Mouse (Mus musculus) testis, postnatal 14 days (tissue): ENCODE data around the gene Pnkd.
"Not testable (repeated sequence)": the region's sequence is repeated elsewhere in the genome, so short reads cannot be mapped to it uniquely, and the experiment has no call there.

Experiments used
- DNase-seq: peaks from one replicate; pipeline ENCODE4 v3.0.0; 2021; ENCODE audit warnings: low spot score

Gene Pnkd

DNA sequence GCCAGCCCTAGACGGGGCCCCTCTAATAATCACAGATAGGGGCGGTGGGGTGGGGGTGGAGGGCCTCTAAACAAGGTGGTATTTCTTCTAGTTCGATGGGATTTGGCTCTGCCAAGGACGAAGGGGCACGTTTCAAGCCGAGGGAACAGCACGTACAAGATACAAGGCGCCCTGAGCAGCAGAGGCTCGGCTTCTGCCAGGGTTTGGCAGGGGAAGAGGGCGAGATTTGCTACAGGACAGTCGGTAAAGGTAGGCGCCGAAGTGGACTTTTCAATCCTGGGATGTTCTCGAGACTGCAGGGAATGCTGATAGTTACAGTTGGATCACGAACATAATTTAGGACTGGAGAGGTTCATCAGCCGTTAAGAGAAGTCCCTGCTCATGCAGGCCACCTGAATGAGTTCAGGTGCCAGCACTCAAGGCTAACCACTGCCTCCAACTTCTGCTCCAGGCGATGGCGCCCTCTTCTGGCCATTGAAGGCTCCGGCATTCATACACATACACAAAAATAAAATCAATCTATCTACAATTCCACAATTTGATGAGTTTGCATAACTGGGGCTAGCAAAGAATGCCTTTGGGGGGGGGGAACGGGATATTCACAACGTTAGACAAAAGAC is 105.7 kb downstream of the Pnkd start:
- peak; percentile 76 for DNase-seq

DNA sequence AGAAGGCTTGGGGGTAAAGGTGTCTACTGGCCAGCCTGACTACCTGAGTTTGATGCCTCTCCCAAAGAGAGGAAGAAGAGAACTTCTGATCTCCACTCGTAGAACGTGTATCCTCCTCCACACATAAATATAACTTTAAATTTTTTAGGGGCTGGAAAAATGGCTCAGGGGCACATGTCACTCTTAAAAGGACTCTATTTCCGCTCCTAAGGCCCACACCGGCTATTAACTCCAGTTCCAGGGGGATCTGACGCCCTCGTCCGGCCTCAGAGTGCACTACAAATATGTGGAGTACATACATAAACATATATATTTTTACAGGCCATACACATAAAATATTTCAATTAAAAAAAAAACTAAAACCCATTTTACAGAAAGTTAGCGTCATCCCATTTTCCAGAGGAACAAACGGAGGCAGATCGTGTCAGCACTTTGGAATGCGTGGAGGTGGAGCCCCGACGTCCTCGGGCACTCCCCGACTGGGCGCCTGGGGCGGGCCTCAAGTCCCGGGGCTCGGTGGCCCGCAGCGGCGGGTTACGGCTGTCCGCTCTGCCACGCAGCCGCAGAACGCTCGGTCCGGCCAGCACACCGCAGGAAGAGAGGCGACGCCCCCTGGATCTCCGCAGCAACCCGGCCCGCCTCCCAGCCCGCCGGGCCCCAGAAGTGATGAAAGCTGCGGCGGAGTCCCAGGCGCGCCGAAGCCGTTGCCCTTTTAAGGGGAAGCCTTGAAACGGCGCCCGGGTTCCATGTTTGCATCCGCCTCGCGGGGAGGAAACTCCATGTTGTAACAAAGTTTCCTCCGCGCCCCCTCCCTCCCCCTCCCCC is 106.4 kb downstream of the Pnkd start, which contains the start of gene Ctdsp1:
Ctdsp1 (plus strand) TSS at position 586 of the 825 bp plus-strand sequence.
- peak; percentile 96 for DNase-seq

DNA sequence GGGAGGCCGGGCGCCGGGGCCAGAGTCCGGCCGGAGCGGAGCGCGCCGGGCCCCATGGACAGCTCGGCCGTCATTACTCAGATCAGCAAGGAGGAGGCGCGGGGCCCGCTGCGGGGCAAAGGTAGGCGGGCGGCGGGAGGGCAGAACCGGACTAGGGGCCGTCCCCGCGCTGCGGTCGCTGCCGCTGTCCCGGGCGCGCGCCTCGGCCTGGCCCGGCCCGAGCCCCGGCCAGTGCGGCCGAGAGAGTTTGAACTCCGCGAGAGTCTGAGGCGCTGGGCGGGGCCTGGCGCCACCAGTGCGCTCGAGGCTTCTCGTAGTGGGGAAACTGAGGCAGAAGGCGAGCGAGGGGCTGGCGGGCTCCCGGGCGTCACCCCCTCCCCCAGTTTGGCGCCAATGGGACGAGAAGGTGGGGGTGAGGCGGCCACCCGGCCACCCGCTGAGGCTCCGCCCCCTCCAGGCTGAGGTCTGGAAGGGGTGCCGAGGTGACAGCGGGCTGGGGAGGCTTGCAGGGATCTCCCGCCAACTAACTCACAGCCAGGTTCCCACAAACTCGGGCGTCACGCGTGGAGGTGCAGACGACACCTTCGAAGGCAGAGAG is 107.2 kb downstream of the Pnkd start:
- DNase-seq = peak; percentile 74

DNA sequence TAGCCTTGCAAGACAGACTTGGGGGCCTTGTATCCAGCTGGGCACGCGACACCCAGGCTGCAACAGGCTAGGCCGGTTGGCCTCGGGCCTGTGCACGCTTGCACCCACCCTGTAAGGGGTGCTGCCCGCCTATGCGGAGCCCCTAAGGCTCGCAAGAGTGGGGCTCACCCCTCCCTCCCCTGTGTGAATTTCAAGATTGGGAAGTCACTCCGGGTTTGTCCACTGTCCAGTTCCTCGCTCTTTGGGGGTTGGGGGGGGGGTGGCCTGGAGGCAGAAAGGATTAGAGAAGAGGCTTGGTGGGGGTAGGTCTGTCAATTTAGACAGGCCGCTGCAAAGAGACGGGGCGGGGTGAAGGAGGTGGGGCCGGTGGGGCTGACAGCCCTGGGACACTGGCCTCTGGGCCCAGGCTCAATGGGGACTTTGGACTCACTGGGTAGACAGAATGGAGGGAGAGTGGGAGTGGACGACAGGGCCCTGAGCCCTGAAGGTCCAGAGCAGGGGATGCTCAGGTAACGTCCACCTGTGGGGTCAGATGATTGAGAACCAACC is 107.8 kb downstream of the Pnkd start:
- no peak for DNase-seq

DNA sequence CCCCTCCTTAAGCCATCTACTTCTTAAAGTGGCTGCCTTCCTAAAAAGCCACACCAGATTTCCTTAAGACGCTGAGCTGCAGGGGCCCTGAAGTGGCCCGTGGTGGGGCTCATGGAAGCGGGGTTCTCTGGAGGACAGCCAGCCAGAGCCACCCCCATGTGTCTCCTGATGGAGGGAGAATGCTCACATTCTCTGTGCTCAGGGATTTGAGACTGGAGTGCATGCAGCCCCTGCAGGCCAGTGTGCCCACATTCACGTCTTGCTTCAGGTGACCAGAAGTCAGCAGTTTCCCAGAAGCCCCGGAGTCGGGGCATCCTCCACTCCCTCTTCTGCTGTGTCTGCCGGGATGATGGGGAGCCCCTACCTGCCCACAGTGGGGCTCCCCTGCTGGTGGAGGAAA is 108.3 kb downstream of the Pnkd start:
- no peak for DNase-seq

DNA sequence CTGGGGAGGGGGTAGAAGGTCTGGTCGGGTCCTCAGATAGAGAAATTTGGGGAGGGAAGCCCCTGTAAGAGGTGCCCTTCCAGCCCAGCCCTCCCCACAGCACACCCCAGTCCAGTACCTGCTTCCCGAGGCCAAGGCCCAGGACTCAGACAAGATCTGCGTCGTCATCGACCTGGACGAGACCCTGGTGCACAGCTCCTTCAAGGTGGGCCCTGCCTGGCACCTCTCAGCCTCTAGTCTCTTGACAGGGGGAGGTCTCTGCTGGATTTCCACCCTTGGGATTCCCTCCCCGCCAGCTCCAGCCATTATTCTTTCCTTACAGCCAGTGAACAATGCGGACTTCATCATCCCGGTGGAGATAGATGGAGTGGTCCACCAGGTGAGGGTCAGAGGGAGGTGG is 109.0 kb downstream of the Pnkd start:
- no peak for DNase-seq

DNA sequence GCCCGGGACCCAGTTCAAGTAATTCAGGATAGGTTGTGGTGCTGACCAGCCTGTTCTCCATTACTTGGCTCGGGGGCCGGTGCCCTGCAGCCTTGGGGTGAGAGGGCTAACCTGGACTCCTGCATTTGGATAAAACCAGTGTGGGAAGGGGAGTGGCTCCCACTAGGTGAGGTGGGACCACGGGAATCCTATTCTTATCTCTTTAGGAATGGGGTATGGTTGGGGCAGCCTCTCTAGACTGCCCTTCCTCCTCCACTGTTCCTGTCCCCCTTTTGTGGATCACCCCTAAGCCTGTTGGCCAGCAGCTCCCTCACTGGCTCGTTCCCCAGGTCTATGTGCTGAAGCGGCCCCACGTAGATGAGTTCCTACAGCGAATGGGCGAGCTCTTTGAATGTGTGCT is 109.6 kb downstream of the Pnkd start:
- DNase-seq = no peak

DNA sequence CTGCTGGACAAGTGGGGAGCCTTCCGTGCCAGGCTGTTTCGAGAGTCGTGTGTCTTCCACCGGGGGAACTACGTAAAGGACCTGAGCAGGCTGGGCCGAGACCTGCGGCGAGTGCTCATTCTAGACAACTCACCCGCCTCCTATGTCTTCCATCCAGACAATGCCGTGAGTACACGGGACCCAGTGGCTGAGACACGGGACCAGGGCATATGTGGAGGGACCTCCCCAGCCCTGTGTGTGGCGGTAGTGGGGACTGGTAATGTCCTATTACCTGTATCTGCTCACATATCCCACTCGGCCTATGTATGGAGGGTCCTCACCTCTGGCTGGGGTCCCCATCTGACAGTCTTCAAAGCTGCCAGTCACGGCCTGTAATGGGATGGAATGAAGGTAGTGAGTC is 110.1 kb downstream of the Pnkd start:
- DNase-seq = no peak

DNA sequence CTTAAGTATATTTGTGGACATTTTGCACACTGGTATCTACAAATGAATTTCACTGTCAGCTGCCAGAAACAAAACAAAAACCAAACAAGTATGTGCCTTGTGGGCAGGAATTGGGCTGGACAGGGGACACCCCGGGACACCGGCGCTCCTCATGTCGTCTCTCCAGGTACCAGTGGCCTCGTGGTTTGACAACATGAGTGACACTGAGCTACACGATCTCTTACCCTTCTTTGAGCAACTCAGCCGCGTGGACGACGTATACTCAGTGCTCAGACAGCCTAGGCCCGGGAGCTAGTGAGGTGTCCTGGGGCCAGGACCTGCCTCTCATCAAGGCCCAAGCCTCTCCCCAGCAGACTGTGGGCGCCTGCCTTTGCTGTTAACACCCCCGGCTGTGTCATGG is 110.6 kb downstream of the Pnkd start:
- DNase-seq = no peak

DNA sequence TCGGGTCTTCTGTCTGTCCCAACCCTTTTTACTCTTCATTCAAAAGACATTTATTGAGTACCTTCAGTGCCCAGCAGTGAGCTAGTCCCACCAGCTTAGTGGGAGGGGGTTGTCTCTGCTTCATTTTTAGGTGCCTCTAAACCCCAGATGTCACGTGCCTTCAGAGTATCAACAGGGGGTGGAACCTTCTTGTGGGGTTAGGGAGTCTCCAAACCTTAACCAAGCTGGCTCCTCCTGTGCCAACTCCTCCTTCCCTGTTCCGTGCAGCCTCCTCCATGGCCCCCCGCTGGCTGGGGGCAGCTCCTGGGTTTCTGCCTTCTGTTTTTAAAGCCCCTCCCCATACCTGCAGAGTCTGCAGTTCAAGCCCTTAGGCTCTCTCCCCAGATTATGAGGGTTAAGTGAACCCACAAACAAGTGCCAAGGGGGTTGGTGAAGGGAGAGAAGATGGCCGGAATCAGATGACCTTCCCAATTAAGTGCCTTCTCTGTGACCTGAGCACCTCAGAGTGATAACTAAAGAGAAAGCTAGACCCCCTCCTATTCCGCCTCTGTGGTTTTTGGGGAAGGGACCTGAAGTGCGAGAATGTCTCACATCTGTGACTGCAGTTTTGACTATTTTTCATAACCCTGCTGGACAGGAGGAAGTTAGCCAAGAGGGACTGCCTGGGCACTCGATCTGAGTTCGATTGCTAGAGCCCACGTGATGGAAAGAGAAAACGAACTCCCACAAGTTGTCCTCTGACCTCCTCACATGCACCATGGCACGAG is 111.9 kb downstream of the Pnkd start:
- DNase-seq = not testable (repeated sequence)

DNA sequence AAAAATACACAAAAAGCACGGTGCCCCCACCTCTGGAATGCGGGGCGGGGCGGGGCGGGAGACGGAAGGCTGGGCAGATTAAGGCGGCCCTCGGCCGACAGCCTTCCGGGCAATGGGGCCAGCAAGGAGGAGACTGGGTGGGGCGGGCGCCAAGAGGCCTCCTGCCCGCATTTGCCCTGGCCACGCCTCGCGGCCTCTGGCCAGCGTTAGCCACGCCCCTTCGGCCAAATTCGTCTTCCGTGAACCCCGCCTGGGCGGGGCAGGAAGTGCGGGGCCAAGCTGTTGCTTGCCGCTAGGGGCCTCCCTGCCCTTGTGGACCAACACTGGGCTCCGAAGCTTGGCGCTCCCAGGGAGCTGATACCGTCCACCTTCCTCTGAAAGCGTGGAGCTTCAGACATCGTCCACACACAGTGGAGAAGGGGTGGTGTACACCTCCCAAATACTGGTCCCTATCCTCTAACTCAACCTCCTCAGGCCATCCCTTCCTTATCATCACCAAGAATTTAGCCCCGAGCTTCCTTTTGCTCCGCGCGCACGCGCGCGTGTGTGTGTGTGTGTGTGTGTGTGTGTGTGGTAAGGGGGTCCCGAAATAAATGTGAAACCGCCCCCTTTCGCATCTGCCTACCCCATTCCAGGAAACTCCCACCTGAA is 112.7 kb downstream of the Pnkd start:
- DNase-seq = peak; percentile 95

DNA sequence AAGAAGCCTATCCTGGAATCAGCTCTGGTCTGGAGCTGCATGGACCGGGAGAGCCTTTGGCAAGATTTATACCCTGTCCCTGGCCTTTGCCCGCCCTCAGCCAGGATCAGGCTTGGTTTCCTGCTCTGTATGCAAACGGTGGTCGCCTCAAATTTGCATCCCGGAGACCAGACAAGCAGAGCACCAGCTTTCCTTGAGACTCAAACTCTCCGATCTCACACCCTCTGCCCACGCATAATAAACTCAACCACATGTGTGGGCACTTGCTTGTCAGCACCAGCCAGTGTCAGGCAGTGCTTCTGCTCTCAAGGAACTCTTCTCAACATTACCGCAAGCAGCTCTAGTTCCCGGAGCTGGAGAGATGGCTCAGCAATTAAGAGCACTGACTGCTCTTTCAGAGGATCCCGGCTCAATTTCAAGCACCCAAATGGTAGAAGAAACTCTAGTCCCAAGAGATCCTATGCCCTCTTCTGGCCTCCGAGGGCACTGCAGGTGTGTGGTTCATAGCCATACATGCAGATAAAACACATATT is 113.3 kb downstream of the Pnkd start:
- peak; percentile 63 for DNase-seq

DNA sequence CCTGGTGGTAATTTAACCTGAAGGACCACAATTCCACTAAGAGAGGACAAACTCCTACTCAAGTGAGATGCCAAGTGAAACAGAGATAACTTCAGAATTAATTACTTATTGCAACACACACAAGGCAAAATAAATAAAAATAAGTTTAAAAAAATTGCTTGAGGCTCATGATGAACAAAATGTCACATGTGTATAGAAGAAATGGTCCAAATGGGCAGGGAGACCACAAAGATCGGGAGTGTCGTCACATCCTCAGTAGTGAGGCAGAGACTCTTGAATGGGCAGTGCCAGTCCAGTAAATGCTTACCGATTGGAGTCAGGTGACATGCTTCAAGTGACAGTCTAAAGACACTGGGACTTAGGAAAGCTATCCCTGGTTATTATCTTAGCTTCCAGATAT is 115.8 kb downstream of the Pnkd start:
- DNase-seq = no peak

DNA sequence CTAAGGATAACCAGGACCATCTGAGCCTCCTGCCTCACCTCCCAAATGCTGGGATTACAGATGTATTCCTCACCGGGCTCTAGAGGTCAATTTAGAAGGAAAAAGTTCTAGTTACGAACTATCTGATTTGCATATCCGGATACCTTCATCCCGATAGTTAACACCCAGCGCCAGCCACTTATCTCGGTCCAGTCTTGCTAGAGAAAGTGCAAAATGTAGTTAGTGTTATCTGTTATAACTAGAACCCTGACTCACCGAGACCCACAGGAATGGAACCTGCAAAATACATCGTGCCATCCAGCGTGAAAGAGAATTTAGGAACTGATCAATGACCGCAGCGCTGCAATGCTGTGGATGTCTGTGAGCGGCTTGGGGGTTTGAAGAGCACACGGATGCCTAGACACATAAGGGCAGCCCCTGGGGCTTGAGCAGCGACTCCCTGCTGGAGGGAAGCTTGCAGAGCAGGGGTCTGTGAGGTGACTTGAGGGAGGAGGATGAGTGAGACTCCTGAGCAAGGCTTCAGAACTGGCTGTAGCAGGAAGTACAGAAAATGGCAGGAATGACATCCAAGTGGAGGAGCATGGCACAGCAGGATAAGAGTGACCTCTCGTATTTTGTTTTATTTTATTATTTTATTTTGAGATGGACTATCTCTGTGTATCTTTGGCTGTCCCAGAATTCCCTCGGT is 116.4 kb downstream of the Pnkd start:
- no peak for DNase-seq
